Mouse (Mus musculus) embryonic fibroblast, embryonic 13.5 days (primary cell): Measurements from ENCODE around the gene Igfbp5.

Experiments
- CTCF ChIP-seq: IDR thresholded peaks from 2 replicates; pipeline ENCODE4 v1.5.1; 2011; ENCODE audit warnings: mild to moderate bottlenecking, control low read depth, low read length, moderate library complexity, borderline replicate concordance; ENCODE audit not compliant: insufficient read depth
- POLR2A ChIP-seq: IDR thresholded peaks from 2 replicates; pipeline ENCODE4 v1.6.1; 2011; ENCODE audit warnings: low read depth, mild to moderate bottlenecking, control low read depth, low read length, moderate library complexity

- no peak for TF ChIP-seq CTCF
- TF ChIP-seq POLR2A, result no peak
These were observed 12.4 kb downstream of the Igfbp5 start for GRCm38 (mm10) chr1:72862248-72862647.
